Mouse (Mus musculus): Measurements from ENCODE around the gene Rrp8.
A peak's percentile ranks its signal among the peaks of the same experiment; 100 is the strongest.

Gene Rrp8

GRCm38 (mm10) chr7:105736911-105737521 lies at the start of gene Rrp8:
Gene Rrp8 (minus strand): TSS chr7:105737385.
- DNase-seq (ENCODE audit: low read depth, low spot score), result peak; percentile 47

DNA sequence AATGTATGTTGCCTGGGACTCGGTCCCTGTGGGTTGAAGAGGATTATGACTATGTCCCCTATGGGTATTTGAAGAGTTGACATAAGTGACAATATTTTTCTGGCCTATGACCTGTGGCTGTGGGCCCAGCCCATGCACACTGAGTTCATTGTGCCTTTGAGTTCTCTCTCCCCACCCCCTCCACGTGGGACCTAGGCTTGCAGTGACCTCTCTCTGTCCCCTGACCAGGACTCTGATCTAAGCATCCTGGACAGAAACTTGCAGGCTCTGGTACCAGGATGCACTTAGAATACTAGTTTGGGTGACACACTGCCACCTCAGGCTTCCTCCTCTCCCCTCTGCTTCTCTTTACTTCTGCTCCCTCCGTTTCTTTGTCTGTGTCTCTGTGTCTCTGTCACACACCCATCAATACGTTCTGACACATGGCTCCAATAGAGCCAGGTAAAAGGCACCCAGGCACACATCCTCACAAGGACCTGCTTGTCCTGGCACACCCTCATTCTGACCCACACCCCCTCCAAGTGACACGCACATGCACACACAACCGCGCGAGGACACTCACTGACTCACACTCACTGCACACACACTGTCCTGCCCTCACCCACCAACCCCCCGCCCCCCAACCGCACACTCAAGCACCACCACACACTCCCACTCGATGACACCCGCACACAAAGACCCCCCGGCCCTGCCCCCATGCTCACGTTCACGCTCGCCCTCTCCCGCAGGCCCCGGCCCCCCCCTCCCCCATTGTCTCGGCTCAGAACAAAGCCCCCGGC lies 49.5 kb upstream of the Rrp8 start:
- no peak for DNase-seq (ENCODE audit: low read depth, low spot score)

- DNase-seq (ENCODE audit: low read depth, low spot score), result no peak
Observed at GRCm38 (mm10) chr7:105784556-105784955, 47.4 kb upstream of the Rrp8 start.

GRCm38 (mm10) chr7:105783861-105784260 lies 46.7 kb upstream of the Rrp8 start:
- DNase-seq (ENCODE audit: low read depth, low spot score), result no peak

- no peak for DNase-seq (ENCODE audit: low read depth, low spot score)
Observed at GRCm38 (mm10) chr7:105778553-105779265, 41.5 kb upstream of the Rrp8 start.

DNA sequence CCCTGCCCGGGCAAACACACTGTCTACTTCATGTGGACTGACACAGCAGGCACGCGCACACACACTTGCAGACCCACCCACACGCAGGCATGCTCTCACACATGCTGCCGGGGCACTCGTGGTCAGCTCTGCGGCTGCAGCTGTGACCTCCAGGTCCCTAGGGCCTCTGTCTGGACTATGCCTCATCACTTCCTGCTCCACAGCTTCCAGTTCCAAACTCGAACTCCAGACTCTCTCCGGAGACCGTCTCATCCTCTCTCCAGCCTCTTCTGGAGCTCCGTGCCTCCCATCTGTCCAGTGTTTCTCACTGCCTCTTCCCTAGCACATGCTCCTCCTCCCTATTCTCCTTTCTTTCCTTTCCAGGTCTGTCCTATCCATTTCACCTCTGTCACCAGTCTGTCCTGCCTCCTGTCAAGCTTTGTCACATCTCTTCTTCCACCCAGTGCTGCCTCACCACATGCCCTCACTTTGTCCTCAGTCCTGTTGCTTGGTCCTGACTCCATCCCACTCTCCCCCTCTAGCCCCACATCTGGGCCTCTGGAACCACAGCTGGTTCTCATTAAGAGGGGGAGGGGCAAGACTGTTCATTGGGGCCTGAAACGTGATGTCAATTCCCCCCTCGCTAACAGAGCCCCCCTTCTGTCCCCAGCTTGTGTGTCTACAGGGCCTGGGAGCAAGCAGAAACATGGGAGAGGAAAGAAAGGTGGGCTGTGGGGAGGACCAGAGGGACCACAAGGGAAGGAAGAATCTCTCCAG lies 40.8 kb upstream of the Rrp8 start:
- DNase-seq (ENCODE audit: low read depth, low spot score), result no peak

GRCm38 (mm10) chr7:105777316-105777715 lies 40.1 kb upstream of the Rrp8 start:
- DNase-seq (ENCODE audit: low read depth, low spot score), result no peak

DNA sequence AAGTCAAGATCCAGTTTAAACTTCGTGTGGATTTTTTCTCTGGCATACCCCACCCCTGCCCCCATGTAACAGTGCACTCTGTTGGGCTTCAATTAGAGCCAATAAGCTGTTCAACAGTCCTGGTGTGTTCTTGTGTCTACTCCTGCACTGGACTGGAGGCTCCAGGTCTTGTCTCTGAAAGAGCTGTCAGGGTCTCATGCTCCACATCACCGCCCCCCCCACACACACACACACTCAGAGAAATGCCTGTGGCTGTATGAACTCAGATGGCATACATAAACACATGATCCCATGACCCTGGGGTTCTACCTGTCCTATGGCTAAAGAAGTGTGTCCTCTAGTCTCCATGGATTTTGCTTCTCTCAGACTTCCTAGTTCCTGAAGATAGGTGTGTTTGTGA lies 38.8 kb upstream of the Rrp8 start:
- no peak for DNase-seq (ENCODE audit: low read depth, low spot score)

- DNase-seq (ENCODE audit: low read depth, low spot score), result no peak
Observed at GRCm38 (mm10) chr7:105774661-105775060, 37.5 kb upstream of the Rrp8 start.

DNA sequence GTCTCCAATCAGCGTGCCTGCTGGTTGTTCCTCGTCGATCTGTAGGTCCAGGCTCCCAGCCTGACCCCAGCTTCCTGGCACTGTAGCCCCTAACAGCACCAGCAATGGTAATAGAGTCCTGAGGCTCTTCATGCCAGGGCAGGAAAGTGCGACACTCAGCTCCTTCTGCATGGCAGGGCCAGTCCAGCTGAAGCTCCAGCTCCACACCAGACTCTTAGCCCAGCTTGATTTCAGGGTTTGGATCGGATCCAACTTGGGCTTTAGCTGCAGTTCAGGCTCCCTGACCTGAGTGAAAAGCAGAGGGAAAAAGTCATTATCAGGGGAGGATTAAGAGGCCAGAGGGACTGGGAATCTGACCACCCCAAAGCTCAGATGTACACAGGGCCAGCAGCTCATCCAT lies 35.9 kb upstream of the Rrp8 start:
- DNase-seq (ENCODE audit: low read depth, low spot score), result no peak

GRCm38 (mm10) chr7:105772331-105772730 lies 35.1 kb upstream of the Rrp8 start:
- no peak for DNase-seq (ENCODE audit: low read depth, low spot score)

DNA sequence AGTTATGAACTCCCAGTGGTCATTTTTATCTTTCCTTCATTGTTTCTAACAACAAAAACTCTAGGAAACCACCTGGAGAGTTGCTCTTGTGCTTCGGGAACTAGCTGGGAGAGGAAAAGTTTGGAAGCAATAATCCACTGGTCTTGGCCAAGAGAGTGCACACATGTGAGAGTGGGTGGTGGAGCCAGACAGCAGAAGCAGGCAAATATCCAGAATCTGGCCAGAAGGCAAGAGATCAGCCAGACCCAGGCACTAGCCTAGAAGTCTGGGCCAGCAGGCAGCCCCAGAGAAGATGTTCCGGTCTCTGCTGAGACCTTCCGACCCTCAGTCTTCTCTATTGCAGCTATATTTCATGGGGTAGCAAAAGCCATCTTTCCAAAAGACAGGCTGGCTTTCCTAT lies 32.8 kb upstream of the Rrp8 start:
- DNase-seq (ENCODE audit: low read depth, low spot score), result no peak

- no peak for DNase-seq (ENCODE audit: low read depth, low spot score)
Observed at GRCm38 (mm10) chr7:105767729-105768165, 30.6 kb upstream of the Rrp8 start.

DNA sequence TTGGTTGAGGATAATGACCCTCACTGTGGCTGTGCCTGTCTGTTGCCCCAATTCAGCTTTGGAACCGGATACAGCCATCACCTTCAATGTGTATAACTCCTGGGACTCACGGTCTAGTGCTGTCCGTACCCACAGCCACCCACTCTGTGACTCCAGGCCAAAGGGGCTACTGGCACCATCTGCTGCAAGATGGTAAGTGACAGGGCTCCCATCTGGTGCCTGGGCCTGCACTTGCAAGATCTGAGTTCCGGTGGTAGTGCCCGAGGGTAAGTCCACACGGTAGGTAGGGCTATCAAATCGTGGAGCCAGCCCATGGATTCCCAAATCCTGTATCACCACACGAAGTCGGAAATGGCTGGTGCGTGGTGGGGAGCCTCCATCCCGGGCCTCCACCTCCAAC lies 27.1 kb upstream of the Rrp8 start:
- no peak for DNase-seq (ENCODE audit: low read depth, low spot score)

DNA sequence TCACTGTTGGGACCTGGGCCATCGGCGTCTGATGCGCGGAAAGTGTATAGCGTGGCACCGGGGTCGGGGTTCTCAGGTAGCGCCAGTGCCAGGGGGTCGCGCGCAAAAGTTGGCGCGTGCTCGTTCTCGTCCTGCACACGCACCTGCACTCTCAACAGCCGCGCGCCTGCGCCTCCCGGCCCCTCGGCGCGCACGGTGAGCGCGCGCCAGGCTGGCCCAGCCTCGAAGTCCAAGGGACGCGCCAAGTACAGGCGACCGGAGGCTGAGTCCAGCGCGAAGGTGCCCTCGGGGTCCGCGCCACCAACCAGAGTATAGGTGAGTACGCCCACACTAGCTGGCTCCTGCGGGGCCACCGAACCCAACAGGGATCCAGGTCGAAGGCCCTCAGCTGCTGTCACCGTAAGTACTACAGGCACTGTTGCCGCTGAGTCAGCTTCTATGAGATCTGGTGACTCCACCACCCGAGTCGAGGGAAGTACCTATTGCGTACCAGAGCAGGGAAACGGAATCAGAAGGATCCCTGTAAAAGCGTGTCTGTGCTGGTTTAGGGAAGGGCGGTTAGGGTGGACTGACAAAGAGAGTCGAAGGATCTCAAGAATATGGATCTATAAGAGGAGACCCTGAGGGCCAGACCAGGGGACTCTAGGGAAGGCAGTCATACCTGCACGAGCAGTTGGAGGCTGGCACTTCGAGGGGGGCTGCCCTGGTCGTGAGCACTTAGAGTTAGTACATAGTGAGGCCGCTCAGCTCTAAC lies 25.5 kb upstream of the Rrp8 start:
- DNase-seq (ENCODE audit: low read depth, low spot score), result no peak

DNA sequence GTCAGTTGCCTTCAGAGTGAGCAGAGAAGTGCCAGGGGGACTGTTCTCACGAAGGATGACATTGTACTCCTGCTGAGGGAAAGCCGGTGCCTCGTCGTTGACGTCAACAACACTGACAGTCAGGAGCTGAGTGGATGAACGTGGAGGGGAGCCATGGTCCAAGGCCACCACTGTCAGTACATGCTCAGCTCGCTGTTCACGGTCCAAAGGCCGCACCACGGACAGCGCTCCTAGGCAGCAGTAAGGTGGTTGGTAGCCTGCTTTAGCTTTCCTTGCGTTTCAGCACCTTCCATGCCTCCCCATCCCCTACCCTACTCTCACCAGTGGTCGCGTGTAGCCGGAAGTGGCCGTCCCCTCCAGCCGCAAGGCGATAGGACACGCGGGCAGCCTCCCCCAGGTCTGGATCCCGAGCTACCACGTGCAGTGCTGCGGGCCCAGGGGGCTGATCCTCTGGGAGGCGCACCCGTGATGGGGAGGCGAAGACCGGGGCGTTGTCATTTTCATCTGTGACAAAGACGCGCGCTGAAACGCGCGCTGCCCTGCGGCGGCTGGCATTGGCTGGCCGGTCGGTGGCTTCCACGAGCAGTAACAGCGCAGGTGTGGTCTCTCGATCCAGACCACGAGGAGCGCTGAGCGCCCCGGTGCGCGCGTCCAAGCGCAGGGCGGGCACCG lies 24.8 kb upstream of the Rrp8 start:
- no peak for DNase-seq (ENCODE audit: low read depth, low spot score)

GRCm38 (mm10) chr7:105753281-105753680 lies 16.1 kb upstream of the Rrp8 start:
- DNase-seq (ENCODE audit: low read depth, low spot score), result no peak

DNA sequence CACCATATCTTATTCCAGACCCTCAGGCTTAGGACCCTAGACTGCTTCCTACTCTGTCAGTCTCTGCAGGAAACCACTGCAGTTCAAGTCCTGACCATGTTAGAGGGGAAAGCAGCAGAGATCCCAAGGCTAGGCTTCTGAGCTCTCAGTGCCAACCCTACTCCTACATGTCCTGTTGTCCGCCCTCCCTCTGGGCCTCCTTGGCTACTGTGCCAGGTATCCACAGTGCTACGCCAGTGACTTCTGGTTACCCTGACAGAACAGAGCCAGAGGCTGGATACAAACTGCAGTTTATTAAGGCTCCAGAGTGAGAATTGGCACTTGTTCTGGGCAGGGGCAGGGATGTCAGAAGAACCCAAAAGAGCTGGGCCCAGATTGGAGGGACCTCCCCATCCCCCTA lies 15.5 kb upstream of the Rrp8 start:
- no peak for DNase-seq (ENCODE audit: low read depth, low spot score)

DNA sequence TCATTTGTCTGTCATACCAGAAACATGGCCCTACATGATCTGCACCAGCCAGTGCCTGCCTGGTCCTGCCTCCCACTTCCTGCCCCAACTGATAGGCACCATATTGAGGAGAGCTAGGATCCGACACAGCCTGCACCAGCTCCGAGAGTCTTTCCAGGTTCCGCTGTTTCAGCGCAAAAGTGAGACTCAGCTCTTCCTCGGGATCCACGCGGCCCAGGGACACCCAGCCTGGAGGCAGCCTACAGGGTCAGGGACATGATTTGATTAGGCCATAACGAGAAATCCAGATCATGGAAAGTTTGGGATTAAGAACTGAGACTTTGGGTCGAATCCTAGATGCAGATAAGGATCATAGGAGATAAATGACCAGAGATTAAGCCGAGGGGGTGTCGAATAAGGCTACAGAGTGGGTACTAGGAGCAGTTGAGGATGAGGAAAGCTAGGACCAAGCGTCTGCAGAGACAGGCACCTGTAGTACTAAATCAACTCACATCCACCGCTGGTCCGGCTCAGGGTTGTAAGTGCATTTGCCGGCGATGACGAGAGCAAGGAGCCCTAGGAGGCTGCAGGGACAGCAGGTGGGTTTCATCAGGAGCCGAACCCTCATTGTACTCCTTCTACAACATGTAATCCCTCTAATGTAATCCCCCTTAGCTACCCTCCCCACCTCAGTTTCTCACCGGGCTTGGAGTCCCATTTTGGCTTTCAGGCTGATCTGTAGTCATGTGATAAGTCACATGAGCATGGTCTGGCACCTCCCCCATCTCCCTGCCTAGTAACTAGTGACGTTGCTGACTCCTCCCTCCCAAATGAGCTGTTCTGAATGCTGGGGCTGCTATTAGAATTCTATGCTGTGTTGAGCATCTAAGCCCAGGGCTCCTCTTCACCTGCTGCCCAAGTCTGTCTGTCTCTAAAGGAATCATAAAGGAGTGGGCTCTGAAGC lies 14.6 kb upstream of the Rrp8 start, which contains the start of gene Tpp1:
Gene Tpp1, minus strand, starts transcription at position 745 of the 943 bp plus-strand sequence.
- peak; percentile 89 for DNase-seq (ENCODE audit: low read depth, low spot score)

Data from c-Kit-negative CD71-positive TER-119-positive erythroid progenitor cells, embryonic 14.5 days (primary cell).